Mouse (Mus musculus) left cerebral cortex, adult 8-10 months (tissue): Measurements from ENCODE around the gene Krtap5-2. TPM values are rescaled to one million over a fixed set of nuclear protein-coding genes. Genes with fewer than 3 reads are reported as not detected.
"Not testable (repeated sequence)": the region's sequence is repeated elsewhere in the genome, so short reads cannot be mapped to it uniquely, and the experiment has no call there.

Experiments
- DNase-seq, 2 experiments: peaks; one replicate each; pipeline ENCODE4 v3.0.0; 2022; ENCODE audit warnings: low spot score in 2 of 2
- total RNA-seq, 4 experiments: library from RNA; stranded (reverse); gene quantifications; 2 replicates each; pipeline ENCODE4 v1.2.4; 2022

Gene Krtap5-2
- total RNA-seq, 4 experiments from 2014 or later = not detected

DNA sequence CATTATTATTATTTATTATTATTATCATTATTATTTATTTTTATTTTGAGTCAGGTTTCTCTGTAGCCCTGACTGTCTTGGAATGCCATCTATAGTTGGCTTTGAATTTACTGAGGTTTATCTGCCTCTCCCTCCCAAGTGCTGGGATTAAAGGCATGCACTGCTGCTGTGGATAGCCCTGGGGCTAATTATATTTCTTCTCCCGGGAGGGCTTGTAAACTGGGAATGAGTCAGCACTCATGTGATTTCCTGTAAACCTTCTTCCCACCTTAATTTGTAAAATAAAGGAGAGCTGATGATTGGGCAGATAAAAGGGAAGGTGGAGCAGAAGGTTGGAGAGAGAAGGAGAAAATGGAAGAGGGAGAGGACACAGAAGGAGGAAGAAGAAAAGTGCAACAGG, 35.1 kb downstream of the Krtap5-2 start:
- no peak for DNase-seq

DNA sequence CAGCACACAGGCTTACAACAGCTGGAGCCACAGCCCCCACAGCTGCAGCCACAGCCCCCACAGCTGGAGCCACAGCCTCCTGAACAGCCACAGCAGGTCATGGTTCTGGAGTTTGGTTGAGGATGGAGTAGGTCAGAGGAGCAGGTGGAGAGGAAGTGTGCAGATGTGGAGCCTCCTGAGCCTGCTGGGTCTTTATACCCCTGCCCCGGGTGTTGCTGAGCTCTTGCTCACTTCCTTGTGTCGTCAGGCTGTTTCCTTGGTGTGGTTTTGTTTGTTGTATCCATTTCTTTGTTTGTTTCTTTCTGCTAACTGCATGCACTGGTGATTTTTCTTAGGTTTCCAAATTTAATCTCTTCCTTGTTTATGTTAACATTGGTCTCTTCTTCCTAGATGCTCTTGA, 39.9 kb downstream of the Krtap5-2 start, which contains the start of gene Gm39115:
Gm39115 (minus strand) TSS at position 101 of the 400 bp plus-strand sequence.
- not testable (repeated sequence) for DNase-seq

DNA sequence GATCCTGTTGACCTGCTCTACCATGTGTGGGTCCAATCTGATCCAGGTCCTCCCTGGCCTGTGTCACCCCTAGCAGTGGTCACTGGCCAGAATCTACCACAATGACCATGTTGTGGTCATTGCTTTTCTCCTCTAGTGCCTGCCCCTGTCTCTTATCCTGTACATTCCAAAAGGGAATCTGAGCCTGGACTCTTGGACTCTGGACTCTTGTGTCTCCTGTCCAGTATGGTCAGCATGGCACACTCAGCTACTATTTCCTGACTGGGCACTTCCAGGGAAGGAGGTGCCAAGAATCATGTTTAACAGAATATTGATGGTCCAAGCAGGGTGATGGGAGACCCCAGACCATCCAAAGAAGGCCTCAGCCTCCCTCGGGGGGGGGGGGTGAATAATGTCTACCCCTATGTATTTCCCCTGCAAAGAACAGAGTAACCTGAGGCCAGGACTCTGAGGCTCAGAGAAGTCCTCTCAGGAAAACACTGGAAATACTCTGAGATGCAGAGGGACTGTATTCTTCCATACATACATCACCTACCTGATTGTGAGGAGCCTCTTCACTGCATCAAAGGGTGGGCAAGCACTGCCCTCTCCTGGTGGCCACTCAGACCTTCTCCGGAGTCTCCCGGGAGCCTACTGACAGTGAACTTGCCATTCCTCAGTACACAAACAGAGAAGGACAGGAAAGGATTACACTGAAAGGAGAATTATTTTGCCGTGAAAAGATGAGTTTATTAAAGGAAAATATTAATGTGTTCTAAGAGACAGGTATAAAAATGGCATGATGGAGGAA, 41.4 kb downstream of the Krtap5-2 start:
- peak in 1 of 2 experiments; percentile 9 for DNase-seq

- DNase-seq = no peak
Observed at GRCm38 (mm10) chr7:142128843-142129242, 47.0 kb downstream of the Krtap5-2 start.

Other genes starting within 250 kb of the Krtap5-2 start
- gene Brsk2, start 226.3 kb downstream of the Krtap5-2 start, total RNA-seq = 100 to 1,000 TPM; 190 to 209 (median 202) TPM
- 10 to 100 TPM; 32.6 to 34.9 (median 33.7) TPM for gene Mob2, start 114.9 kb downstream of the Krtap5-2 start, total RNA-seq
- gene Dusp8, start 80.2 kb downstream of the Krtap5-2 start, total RNA-seq = 100 to 1,000 TPM; 127 to 151 (median 133) TPM
- gene Gm45618, start 55.3 kb downstream of the Krtap5-2 start, total RNA-seq = not detected
- gene Gm39115, start 40.0 kb downstream of the Krtap5-2 start, total RNA-seq = not detected
- not detected for gene Gm45337, start 31.4 kb downstream of the Krtap5-2 start, total RNA-seq
- gene Gm29735, start 18.9 kb downstream of the Krtap5-2 start, total RNA-seq = not detected
- gene Gm4553, start 10.3 kb downstream of the Krtap5-2 start, total RNA-seq = not detected
- not detected for gene Gm10153, start 14.4 kb upstream of the Krtap5-2 start, total RNA-seq
- not detected for gene Krtap5-3, start 25.4 kb upstream of the Krtap5-2 start, total RNA-seq
- not detected for gene Gm7579, start 35.9 kb upstream of the Krtap5-2 start, total RNA-seq
- not detected for gene Krtap5-5, start 54.0 kb upstream of the Krtap5-2 start, total RNA-seq
- gene Gm40460, start 65.1 kb upstream of the Krtap5-2 start, total RNA-seq = not detected
- gene Gm2431, start 82.3 kb upstream of the Krtap5-2 start, total RNA-seq = not detected
- gene Gm4559, start 98.4 kb upstream of the Krtap5-2 start, total RNA-seq = not detected
- gene Krtap5-1, start 121.1 kb upstream of the Krtap5-2 start, total RNA-seq = not detected
- not detected for gene Krtap5-4, start 127.5 kb upstream of the Krtap5-2 start, total RNA-seq
- gene Ifitm10, start 197.7 kb upstream of the Krtap5-2 start, total RNA-seq = 10 to 100 TPM; 30.9 to 34.5 (median 31.7) TPM
- 10 to 100 TPM in 2 of 4 experiments, 1 to 10 TPM in 1, not detected in 1; 2.2 to 24.0 (median 19.7) TPM for gene Gm49369, start 206.7 kb upstream of the Krtap5-2 start, total RNA-seq
- 1,000 to 10,000 TPM in 1 of 4 experiments, 100 to 1,000 TPM in 3; 328 to 1,203 (median 591) TPM for gene Ctsd, start 212.0 kb upstream of the Krtap5-2 start, total RNA-seq